Mouse (Mus musculus) liver, postnatal 0 days (tissue): ENCODE measurements at regions not wholly inside any gene's neighbourhood (a gene's known extent, or its start where the extent isn't known, plus 50 kb on each side); places are given as distances from the start of the nearest gene placed in this dataset.
"Not testable (repeated sequence)": the region's sequence is repeated elsewhere in the genome, so short reads cannot be mapped to it uniquely, and the experiment has no call there.

ENCODE experiments used
- ATAC-seq: fragments of 200-750 bp; cut with Nextera tagmentation; 2 replicates; pipeline ENCODE4 v1.8.0; 2017; ENCODE audit warnings: mild to moderate bottlenecking, moderate library complexity
- DNase-seq: peaks from one replicate; pipeline ENCODE4 v3.0.0-alpha.2; 2016
- H3K27ac ChIP-seq: fragments of 300-500 bp; sonication (generic); 2 replicates; pipeline ENCODE4 v1.5.1; 2014; ENCODE audit warnings: antibody characterized with exemption, moderate library complexity, mild to moderate bottlenecking, low read depth
- H3K27me3 ChIP-seq: fragments of 300-500 bp; sonication (generic); 2 replicates; pipeline ENCODE4 v1.6.1; 2014; ENCODE audit warnings: low read length, control low read depth, mixed read lengths; ENCODE audit not compliant: insufficient read depth
- H3K36me3 ChIP-seq: fragments of 300-500 bp; sonication (generic); replicated peaks from 2 replicates; pipeline ENCODE4 v1.6.1; 2014; ENCODE audit warnings: mild to moderate bottlenecking, control low read depth, low read length, moderate library complexity, mixed read lengths; ENCODE audit not compliant: insufficient read depth
- H3K4me1 ChIP-seq: fragments of 300-500 bp; sonication (generic); 2 replicates; pipeline ENCODE4 v1.6.1; 2014; ENCODE audit warnings: antibody characterized with exemption, mild to moderate bottlenecking, control low read depth; ENCODE audit not compliant: insufficient read depth
- H3K4me2 ChIP-seq: fragments of 300-500 bp; sonication (generic); 2 replicates; pipeline ENCODE4 v1.6.1; 2014; ENCODE audit warnings: low read depth, mild to moderate bottlenecking, low read length, moderate library complexity, mixed read lengths
- H3K4me3 ChIP-seq: fragments of 300-500 bp; sonication (generic); 2 replicates; pipeline ENCODE4 v1.5.1; 2014; ENCODE audit warnings: low read depth, low read length
- H3K9ac ChIP-seq: fragments of 300-500 bp; sonication (generic); replicated peaks from 2 replicates; pipeline ENCODE4 v1.6.1; 2014; ENCODE audit warnings: mild to moderate bottlenecking, moderate library complexity
- H3K9me3 ChIP-seq: fragments of 300-500 bp; sonication (generic); 2 replicates; pipeline ENCODE4 v1.6.1; 2016; ENCODE audit warnings: mild to moderate bottlenecking, control low read depth, low read length, mixed read lengths
- CTCF ChIP-seq: sonication (generic); IDR thresholded peaks from 2 replicates; pipeline ENCODE4 v1.5.1; 2016; ENCODE audit warnings: antibody characterized with exemption, low read depth
- EP300 ChIP-seq: IDR thresholded peaks from 2 replicates; pipeline ENCODE4 v1.6.1; 2016; ENCODE audit warnings: antibody characterized with exemption, low read depth, mild to moderate bottlenecking
- WGBS: fragments of 180-500 bp; shearing (Covaris S2); extraction: QIAGEN DNeasy Blood & Tissue Kit; methylation state at CpG from one replicate; pipeline ENCODE4 v1.1.7; 2014; ENCODE audit not compliant: insufficient replicate concordance; 5-methylcytosine and 5-hydroxymethylcytosine counted together

- no peak for TF ChIP-seq EP300
- TF ChIP-seq CTCF, result no peak
- H3K4me3 ChIP-seq, result no peak overlapping the region
- ATAC-seq (no peak), DNase-seq (no peak)
- no peaks in the 10 kb centered on the region for H3K36me3 ChIP-seq
- H3K27ac ChIP-seq, result no peak overlapping the region
- no peaks in the 10 kb centered on the region for H3K27me3 ChIP-seq
- no peak overlapping the region for H3K9ac ChIP-seq
- 57% methylated on average over 2 of the region's 2 CpGs for WGBS
- no peaks in the 10 kb centered on the region for H3K4me1 ChIP-seq
- H3K4me2 ChIP-seq, result no peak overlapping the region
- H3K9me3 ChIP-seq, result no peaks in the 10 kb centered on the region
Observed at GRCm38 (mm10) chr3:82236377-82237057, 90.9 kb upstream of the Gucy1a1 start.

GRCm38 (mm10) chr3:82234306-82234705 is 88.7 kb upstream of the Gucy1a1 start:
- no peak for TF ChIP-seq EP300
- no peak for TF ChIP-seq CTCF
- H3K9me3 ChIP-seq, result no peaks in the 10 kb centered on the region
- DNase-seq, result no peak

GRCm38 (mm10) chr3:82223379-82223778 is 77.8 kb upstream of the Gucy1a1 start:
- Histone ChIP-seq H3K27ac (no peak overlapping the region), H3K9ac (no peak overlapping the region), H3K36me3 (no peaks in the 10 kb centered on the region), H3K27me3 (no peaks in the 10 kb centered on the region), H3K4me3 (no peak overlapping the region), H3K4me1 (no peaks in the 10 kb centered on the region), H3K9me3 (no peaks in the 10 kb centered on the region), H3K4me2 (no peak overlapping the region)
- DNase-seq (no peak), ATAC-seq (no peak)
- 60% methylated on average over 1 of the region's 1 CpGs for WGBS
- TF ChIP-seq EP300 (no peak), CTCF (no peak)

More at GRCm38 (mm10) chr3:82234306-82234705, 88.7 kb upstream of the Gucy1a1 start:
- H3K36me3 ChIP-seq, result no peaks in the 10 kb centered on the region
- H3K4me1 ChIP-seq, result no peaks in the 10 kb centered on the region
- no peaks in the 10 kb centered on the region for H3K27me3 ChIP-seq
- no peak overlapping the region for H3K4me2 ChIP-seq
- H3K27ac ChIP-seq, result no peak overlapping the region
- H3K9ac ChIP-seq, result no peak overlapping the region
- no peak for ATAC-seq
- no peak overlapping the region for H3K4me3 ChIP-seq

GRCm38 (mm10) chr3:82221924-82222323 is 76.3 kb upstream of the Gucy1a1 start:
- no peaks in the 10 kb centered on the region for H3K4me1 ChIP-seq

GRCm38 (mm10) chr3:82219192-82219885 is 73.8 kb upstream of the Gucy1a1 start:
- WGBS, result 51% methylated on average over 1 of the region's 1 CpGs
- DNase-seq, result not testable (repeated sequence)

More at GRCm38 (mm10) chr3:82221924-82222323, 76.3 kb upstream of the Gucy1a1 start:
- no peak for ATAC-seq
- no peaks in the 10 kb centered on the region for H3K27me3 ChIP-seq
- H3K4me3 ChIP-seq, result no peak overlapping the region
- DNase-seq, result no peak
- H3K4me2 ChIP-seq, result no peak overlapping the region
- 69% methylated on average over 1 of the region's 1 CpGs for WGBS
- no peaks in the 10 kb centered on the region for H3K9me3 ChIP-seq
- H3K9ac ChIP-seq, result no peak overlapping the region
- no peak for TF ChIP-seq EP300
- no peak for TF ChIP-seq CTCF
- no peak overlapping the region for H3K27ac ChIP-seq
- H3K36me3 ChIP-seq, result no peaks in the 10 kb centered on the region

GRCm38 (mm10) chr3:82214566-82215465 is 69.2 kb upstream of the Gucy1a1 start:
- Histone ChIP-seq H3K27me3 (no peaks in the 10 kb centered on the region), H3K36me3 (no peaks in the 10 kb centered on the region), H3K27ac (no peak overlapping the region), H3K9me3 (no peaks in the 10 kb centered on the region), H3K9ac (no peak overlapping the region), H3K4me1 (no peaks in the 10 kb centered on the region), H3K4me3 (no peak overlapping the region), H3K4me2 (no peak overlapping the region)
- ATAC-seq (no peak), DNase-seq (no peak)
- TF ChIP-seq CTCF, result no peak
- TF ChIP-seq EP300, result no peak
- 61% methylated on average over 6 of the region's 6 CpGs for WGBS

More at GRCm38 (mm10) chr3:82219192-82219885, 73.8 kb upstream of the Gucy1a1 start:
- not testable (repeated sequence) for H3K4me1 ChIP-seq, H3K36me3 ChIP-seq, H3K4me3 ChIP-seq, H3K9ac ChIP-seq, H3K9me3 ChIP-seq, H3K27ac ChIP-seq, H3K27me3 ChIP-seq, ATAC-seq, H3K4me2 ChIP-seq
